Mouse (Mus musculus) right cerebral cortex, postnatal 14 days (tissue): ENCODE data around the gene Acvr1b.

Source experiments
- DNase-seq: peaks from one replicate; pipeline ENCODE4 v3.0.0; 2022

The Acvr1b gene

DNA sequence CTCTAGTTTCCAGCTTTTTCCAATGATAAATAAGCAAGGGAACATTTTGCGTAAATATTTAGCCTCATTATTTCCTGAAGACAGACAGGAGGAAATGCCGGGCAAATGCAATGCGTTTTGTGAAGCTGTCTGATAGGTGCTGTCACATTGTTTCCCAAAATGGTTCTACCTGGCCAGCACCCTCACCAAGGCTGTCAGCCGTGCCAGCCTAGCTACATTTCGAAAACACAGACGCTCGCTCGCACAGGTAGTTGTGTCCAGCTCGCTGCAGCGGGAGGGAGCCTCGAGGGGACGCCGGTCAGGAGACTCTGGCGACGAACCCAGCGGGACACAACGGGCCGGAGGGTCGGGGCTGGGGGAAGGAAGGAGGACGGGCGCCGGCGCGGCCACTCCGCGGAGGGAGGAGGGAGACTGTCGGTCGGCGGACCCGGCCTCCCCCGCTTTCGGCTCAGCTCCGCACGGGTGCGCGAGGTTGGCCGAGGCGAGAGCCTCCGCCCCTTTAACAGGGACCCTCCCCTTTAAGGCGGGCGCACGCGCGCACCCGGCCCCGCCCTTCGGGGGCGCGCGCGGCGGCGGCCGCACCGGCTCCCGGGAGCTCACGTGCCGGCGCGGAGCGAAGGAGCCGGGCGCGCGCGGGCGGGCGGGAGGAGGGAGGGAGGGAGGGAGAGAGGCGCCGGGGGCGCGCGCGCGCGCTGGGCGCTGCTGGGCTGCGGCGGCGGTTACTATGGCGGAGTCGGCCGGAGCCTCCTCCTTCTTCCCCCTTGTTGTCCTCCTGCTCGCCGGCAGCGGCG, at the start of gene Acvr1b:
Gene Acvr1b, plus strand, starts transcription at position 647 of the 791 bp plus-strand sequence.
- DNase-seq = peak; percentile 85

DNA sequence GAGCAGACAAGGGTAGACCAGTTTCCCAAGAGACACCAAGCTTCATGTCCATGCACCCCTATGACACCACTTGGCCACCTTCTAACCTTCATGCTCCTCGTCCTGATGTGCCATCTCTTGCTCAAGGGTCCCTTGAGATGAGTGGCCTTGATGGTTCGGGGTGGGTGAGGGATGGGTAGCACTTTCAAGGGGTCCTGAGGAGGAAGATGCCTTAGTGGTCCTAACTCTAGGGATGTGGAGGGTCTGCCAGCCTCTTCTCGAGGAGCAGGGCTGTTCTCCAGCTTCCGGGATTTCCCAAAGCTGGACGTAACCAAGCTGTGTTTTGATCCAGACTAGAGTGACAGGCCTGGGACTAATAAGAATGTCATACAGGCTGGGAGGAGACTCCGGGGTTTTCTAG, 48.3 kb upstream of the Acvr1b start:
- DNase-seq = no peak

GRCm38 (mm10) chr15:101126876-101127544, 46.9 kb upstream of the Acvr1b start:
- DNase-seq = no peak

- DNase-seq = no peak
These were observed 45.4 kb upstream of the Acvr1b start, which contains the start of gene Acvrl1 for GRCm38 (mm10) chr15:101128181-101129089. Gene Acvrl1, plus strand, starts transcription at chr15:101128522.

DNA sequence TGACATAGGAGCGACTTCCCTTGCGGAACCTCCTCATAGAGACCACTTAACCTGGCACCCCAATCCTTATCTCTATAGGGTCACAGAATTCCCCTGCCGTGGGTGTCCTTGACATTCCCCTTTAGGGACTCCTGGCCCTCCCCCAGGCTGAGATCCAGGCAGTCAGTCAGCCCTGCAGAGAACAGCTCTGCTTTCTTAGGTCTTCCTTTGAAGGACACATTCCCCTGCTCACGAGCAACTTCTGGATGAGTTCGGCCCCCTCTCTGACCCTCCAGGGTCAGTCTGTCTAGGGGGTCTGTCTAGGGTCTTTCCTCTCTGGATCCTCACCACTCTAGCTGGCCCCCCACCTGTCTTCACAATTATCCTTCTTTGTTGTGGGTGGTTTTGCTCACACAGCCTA, 44.5 kb upstream of the Acvr1b start:
- no peak for DNase-seq

DNA sequence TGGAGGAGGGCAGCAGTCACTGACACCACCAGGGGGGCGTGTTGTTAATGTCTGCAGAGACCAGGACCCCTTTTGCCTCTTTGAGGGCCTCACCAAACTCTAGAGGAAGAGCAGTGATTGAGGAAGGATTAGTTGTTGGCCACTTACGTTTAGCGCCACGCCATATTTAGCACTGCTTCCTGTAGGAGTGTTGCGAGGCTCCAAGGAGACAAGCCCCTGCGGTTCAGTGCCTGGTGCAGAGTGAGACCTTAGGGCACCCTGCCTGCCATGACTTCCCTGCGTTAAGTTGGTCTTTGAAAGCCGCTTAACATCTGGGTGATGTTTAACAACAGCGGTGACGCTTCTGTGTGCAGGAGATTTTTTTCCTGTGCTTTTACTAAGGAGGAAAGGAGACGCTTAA, 42.4 kb upstream of the Acvr1b start:
- DNase-seq = no peak

- no peak for DNase-seq
These were observed 41.8 kb upstream of the Acvr1b start for GRCm38 (mm10) chr15:101132041-101132440.

- DNase-seq = no peak
These were observed 41.1 kb upstream of the Acvr1b start for GRCm38 (mm10) chr15:101132761-101133160.

GRCm38 (mm10) chr15:101133993-101134704, 39.7 kb upstream of the Acvr1b start:
- no peak for DNase-seq

DNA sequence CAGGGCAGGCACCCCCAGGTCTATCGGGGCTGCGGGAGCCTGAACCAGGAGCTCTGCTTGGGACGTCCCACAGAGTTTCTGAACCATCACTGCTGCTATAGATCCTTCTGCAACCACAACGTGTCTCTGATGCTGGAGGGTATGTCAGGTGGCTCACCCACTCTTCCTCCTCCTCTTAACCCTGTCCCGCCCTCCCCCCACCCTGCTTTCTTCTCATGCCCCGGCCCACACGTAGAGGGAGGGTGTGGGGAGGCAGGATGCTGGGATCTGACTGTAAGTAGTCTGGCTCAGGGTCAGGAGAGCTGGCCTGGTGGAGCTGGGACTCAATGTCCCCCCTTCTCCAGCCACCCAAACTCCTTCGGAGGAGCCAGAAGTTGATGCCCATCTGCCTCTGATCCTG, 38.5 kb upstream of the Acvr1b start:
- no peak for DNase-seq

DNA sequence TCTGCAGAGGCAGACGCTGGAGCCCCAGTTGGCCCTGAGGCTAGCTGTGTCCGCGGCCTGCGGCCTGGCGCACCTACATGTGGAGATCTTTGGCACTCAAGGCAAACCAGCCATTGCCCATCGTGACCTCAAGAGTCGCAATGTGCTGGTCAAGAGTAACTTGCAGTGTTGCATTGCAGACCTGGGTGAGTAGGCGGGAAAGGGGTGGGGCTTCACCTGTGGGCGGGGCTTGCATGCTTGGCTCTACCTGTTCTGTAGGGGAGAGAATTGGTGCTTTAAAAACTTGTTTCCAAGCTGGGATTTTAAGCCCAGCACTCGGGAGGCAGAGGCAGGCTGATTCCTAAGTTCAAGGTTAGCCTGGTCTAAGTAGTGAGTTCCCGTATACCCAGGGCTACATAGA, 36.4 kb upstream of the Acvr1b start:
- no peak for DNase-seq

- DNase-seq = no peak
These were observed 35.2 kb upstream of the Acvr1b start for GRCm38 (mm10) chr15:101138675-101139074.

GRCm38 (mm10) chr15:101139885-101140284, 34.0 kb upstream of the Acvr1b start:
- no peak for DNase-seq

DNA sequence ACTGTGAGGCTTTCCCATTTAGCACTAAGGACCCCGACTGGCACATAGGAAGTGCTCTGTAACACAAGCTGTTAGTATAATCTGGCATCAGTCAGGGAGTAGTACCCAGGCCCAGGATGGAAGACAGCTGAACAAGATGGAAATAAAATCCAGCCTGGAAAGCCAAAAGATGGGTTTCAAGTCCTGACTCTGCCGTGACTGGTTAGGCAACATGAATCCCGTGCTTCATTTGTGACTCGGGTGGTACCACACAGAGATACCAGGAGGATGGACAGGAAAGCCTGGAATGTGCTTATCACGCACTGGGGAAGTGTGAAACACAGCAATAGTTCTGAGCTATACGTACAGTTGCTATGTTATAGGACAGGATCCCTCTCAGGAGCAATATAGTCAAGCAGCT, 33.3 kb upstream of the Acvr1b start:
- DNase-seq = no peak

- no peak for DNase-seq
These were observed 32.8 kb upstream of the Acvr1b start for GRCm38 (mm10) chr15:101141061-101141541.

GRCm38 (mm10) chr15:101142672-101143071, 31.2 kb upstream of the Acvr1b start:
- DNase-seq = no peak

GRCm38 (mm10) chr15:101143494-101143893, 30.4 kb upstream of the Acvr1b start:
- peak; percentile 60 for DNase-seq

DNA sequence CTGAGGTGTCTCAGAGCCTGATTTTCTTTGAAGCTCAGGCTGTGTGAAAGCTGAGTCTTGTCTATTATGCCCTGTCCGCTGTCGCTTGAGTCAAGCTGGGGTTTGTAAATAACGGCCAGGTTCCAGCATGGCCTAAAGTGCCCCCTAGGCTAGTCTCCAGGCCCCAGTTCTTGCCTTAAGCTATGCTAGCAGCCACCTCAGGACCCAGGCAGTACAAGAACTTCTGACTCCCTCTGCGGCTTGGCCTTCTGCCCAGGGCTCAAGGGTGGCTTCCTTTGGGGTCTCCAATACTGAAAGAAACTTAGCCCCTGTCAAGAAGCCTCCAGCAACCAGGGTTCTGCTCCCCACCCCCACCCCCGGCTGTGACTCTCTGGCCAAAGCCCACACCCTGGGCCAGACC, 29.7 kb upstream of the Acvr1b start:
- no peak for DNase-seq

DNA sequence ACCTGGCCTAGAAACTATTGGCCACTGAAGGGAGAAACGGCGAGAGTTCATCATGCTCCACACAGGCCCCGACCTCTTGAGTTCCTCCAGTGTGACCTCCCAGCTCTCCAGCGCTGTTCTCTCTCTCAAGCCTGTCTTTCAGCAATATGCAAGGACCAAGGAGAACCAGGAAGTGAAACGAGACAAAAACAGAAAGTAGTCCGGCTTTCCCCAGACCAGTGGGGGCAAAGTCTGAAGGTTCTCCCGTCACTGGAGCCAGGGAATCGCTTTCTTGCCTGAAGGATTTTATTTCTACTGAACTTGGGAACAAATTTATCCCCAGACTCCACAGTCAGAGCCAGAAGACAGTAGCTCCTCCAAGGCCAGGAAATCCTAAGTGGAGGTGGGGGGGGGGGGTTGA, 29.1 kb upstream of the Acvr1b start:
- no peak for DNase-seq

- DNase-seq = peak; percentile 97
These were observed 28.3 kb upstream of the Acvr1b start for GRCm38 (mm10) chr15:101145424-101146099.

DNA sequence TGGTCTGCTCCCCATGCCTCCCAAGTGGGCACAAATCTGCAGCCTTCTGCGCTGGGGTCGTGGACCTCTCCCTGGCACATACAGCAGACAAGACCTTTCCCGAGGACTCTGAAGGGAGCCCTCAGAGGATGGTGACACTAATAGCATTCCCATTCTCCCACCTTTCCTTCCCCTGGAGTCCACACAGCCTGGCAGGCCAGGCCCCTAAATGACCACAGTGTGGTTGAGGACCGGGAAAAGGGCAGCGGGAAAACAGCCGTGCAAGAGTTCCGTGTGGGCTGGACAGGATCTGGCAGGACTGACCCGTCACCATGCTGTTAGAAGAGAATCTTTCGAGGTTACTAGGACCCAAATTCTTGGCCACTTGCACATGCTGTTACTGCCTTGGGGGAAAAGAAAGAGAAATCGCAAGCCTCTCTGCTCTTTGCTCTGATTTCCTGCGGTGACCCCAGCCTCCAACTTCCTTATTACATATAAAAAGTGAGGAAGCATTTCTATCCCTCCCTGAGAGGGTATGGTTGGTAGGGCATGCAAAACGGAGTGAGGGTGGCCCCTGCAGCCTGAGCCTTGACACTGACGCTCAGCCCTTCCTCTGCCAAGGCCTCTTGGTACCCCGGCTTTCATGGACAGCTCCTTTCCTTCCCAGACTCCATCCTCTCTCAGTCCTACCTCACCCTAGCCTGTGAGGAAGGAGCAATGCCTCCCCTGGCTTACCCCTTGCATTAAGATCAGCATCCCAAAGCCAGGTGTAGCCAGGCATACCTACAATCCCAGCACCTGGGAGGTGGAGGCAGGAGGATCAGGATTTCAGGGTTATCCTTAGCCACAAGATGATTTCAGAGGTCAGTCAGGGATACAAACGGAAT, 27.5 kb upstream of the Acvr1b start:
- DNase-seq = no peak
